Mouse (Mus musculus) adrenal gland (tissue): ENCODE data around the gene 2510039O18Rik.

ENCODE experiments used
- intact Hi-C: fragments of 180-260 bp; cut with DNase I; formaldehyde crosslinking; loops from one replicate; pipeline ENCODE4 v1.15.1; 2025

2510039O18Rik gene

DNA sequence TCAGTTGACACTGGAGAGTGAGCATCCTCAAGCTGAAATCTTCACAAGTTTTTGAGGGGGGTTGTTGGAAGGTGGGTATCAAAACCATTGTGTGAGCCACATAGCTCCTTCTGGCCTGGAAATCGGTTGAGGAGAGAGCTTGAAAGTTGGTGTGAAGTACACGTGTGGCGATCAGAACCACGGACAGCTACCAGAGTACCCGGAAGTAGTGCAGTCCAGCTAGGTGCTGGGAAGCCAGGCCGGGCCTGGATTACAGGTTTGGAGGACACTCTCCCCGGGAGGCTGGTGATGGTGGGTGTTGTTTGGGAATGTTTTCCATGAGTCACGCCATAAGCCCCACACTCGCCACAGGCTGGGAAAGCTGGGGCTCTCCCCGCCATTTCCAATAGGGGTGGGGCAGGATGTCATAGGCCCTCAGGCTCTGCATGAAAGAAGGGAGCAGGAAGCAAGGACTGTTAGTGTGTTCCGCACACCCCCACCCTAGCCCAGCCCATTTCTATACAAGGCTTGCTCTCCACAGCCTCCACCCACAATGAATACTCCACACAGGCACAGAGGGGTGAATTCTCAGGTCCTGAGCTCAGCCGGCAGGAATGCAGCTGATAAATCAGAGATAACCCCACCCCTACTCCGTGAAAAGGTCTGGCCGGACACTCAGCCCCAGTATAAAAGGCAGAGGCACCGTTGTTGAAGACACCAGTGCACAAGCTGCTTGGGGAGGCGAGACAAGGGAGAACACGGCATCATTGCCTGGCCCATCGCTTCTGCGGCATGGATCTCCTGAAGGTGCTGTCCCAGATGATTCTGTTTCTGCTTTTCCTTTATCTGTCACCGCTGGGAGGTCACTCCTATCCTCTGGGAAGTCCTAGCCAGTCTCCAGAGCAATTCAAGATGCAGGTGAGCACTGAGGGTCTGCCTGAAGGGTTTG, 44.8 kb downstream of the 2510039O18Rik start, which contains the start of gene Nppb:
Nppb (plus strand) TSS at position 584 of the 928 bp plus-strand sequence.
- intact Hi-C loops, result no loop called here

- intact Hi-C loops, result no loop called here
Observed at GRCm38 (mm10) chr4:147993571-147994095, 52.9 kb downstream of the 2510039O18Rik start.

DNA sequence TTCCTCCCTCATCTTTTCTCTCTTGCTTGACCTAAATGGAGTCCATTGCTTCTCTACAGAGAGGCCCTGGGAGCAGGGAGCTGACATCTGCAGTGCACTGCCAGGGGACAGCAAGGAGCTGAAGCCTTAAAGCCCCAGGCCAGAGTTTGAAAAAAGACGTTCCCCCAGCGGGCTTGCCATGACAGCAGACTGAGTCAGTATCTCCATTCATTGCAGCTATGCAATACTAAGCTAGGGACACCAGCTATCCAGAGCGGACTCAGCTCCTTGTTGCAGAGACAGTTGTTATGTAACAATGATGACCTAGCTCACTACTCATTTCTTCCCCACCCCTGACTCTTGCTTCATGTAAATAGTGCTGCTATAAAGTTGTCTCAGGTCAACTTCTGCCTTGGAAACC, 54.6 kb downstream of the 2510039O18Rik start:
- intact Hi-C loops, result no loop called here
